Mouse (Mus musculus): ENCODE measurements around the gene Dna2. TPM values are rescaled to one million over a fixed set of nuclear protein-coding genes. Genes with fewer than 3 reads are reported as not detected.
A peak's percentile ranks its signal among the peaks of the same experiment; 100 is the strongest.

Dna2 gene
- polyA plus RNA-seq, 1 experiment from 2014 or later: 17.2 TPM

- WGBS: 30% methylated on average over 3 of the region's 3 CpGs
- Histone ChIP-seq H3K27me3 (replicated peaks) (no peaks in the 10 kb centered on the region), H3K4me1 (no peaks in the 10 kb centered on the region), H3K36me3 (peaks cover 92% of the 10 kb centered on the region), H3K9me3 (no peaks in the 10 kb centered on the region), H3K27ac (no peak overlapping the region), H3K4me2 (replicated peaks) (no peak overlapping the region), H3K9ac (no peak overlapping the region), H3K4me3 (no peak overlapping the region)
- no peak for ATAC-seq (ENCODE audit: low FRiP score, low read depth)
These were observed 40.5 kb downstream of the Dna2 start for GRCm38 (mm10) chr10:62987341-62987740.

GRCm38 (mm10) chr10:62990636-62991035 lies 43.8 kb downstream of the Dna2 start:
- ATAC-seq (ENCODE audit: low FRiP score, low read depth): no peak
- 94% methylated on average over 15 of the region's 15 CpGs for WGBS

GRCm38 (mm10) chr10:62993991-62994390 lies 47.2 kb downstream of the Dna2 start:
- no peak overlapping the region for H3K4me2 ChIP-seq (replicated peaks)
- H3K9me3 ChIP-seq: no peaks in the 10 kb centered on the region
- peaks cover 90% of the 10 kb centered on the region for H3K36me3 ChIP-seq
- no peak overlapping the region for H3K4me3 ChIP-seq
- H3K9ac ChIP-seq: no peak overlapping the region
- no peaks in the 10 kb centered on the region for H3K27me3 ChIP-seq (replicated peaks)
- 75% methylated on average over 7 of the region's 9 CpGs for WGBS
- H3K4me1 ChIP-seq: no peaks in the 10 kb centered on the region
- no peak for ATAC-seq (ENCODE audit: low FRiP score, low read depth)
- H3K27ac ChIP-seq: no peak overlapping the region

More at GRCm38 (mm10) chr10:62990636-62991035, 43.8 kb downstream of the Dna2 start:
- Histone ChIP-seq H3K27me3 (replicated peaks) (no peaks in the 10 kb centered on the region), H3K9me3 (no peaks in the 10 kb centered on the region), H3K9ac (no peak overlapping the region), H3K4me1 (no peaks in the 10 kb centered on the region), H3K27ac (no peak overlapping the region), H3K4me3 (no peak overlapping the region), H3K4me2 (replicated peaks) (no peak overlapping the region), H3K36me3 (peaks cover 92% of the 10 kb centered on the region)

GRCm38 (mm10) chr10:63000584-63000983 lies 53.8 kb downstream of the Dna2 start:
- Histone ChIP-seq H3K27ac (no peak overlapping the region), H3K36me3 (peaks cover 87% of the 10 kb centered on the region)
- 77% methylated on average over 9 of the region's 9 CpGs for WGBS

GRCm38 (mm10) chr10:63003252-63003651 lies 56.4 kb downstream of the Dna2 start:
- Histone ChIP-seq H3K4me3 (no peak overlapping the region), H3K9me3 (no peaks in the 10 kb centered on the region), H3K4me1 (no peaks in the 10 kb centered on the region), H3K36me3 (peaks cover 89% of the 10 kb centered on the region), H3K4me2 (replicated peaks) (no peak overlapping the region), H3K9ac (no peak overlapping the region), H3K27me3 (replicated peaks) (no peaks in the 10 kb centered on the region), H3K27ac (no peak overlapping the region)
- ATAC-seq (ENCODE audit: low FRiP score, low read depth): no peak
- 87% methylated on average over 9 of the region's 9 CpGs for WGBS

More at GRCm38 (mm10) chr10:63000584-63000983, 53.8 kb downstream of the Dna2 start:
- Histone ChIP-seq H3K9me3 (no peaks in the 10 kb centered on the region), H3K4me3 (no peak overlapping the region), H3K27me3 (replicated peaks) (no peaks in the 10 kb centered on the region), H3K9ac (no peak overlapping the region), H3K4me2 (replicated peaks) (no peak overlapping the region), H3K4me1 (no peaks in the 10 kb centered on the region)
- no peak for ATAC-seq (ENCODE audit: low FRiP score, low read depth)

- Histone ChIP-seq H3K4me1 (no peaks in the 10 kb centered on the region), H3K4me3 (no peak overlapping the region), H3K4me2 (replicated peaks) (no peak overlapping the region), H3K9ac (no peak overlapping the region), H3K36me3 (peaks cover 85% of the 10 kb centered on the region), H3K27ac (no peak overlapping the region), H3K9me3 (no peaks in the 10 kb centered on the region), H3K27me3 (replicated peaks) (no peaks in the 10 kb centered on the region)
- 92% methylated on average over 9 of the region's 9 CpGs for WGBS
- ATAC-seq (ENCODE audit: low FRiP score, low read depth): no peak
These were observed 57.7 kb downstream of the Dna2 start for GRCm38 (mm10) chr10:63004556-63004955.

GRCm38 (mm10) chr10:63008193-63008592 lies 61.4 kb downstream of the Dna2 start:
- H3K9ac ChIP-seq: no peak overlapping the region
- H3K4me2 ChIP-seq (replicated peaks): no peak overlapping the region
- no peak overlapping the region for H3K27ac ChIP-seq
- 82% methylated on average over 3 of the region's 3 CpGs for WGBS
- H3K36me3 ChIP-seq: peaks cover 81% of the 10 kb centered on the region
- H3K9me3 ChIP-seq: no peaks in the 10 kb centered on the region
- H3K4me3 ChIP-seq: no peak overlapping the region
- no peaks in the 10 kb centered on the region for H3K27me3 ChIP-seq (replicated peaks)
- no peak for ATAC-seq (ENCODE audit: low FRiP score, low read depth)
- no peaks in the 10 kb centered on the region for H3K4me1 ChIP-seq

GRCm38 (mm10) chr10:63010268-63010667 lies 63.4 kb downstream of the Dna2 start:
- H3K4me2 ChIP-seq (replicated peaks): no peak overlapping the region
- no peak overlapping the region for H3K27ac ChIP-seq
- 89% methylated on average over 4 of the region's 4 CpGs for WGBS
- H3K4me1 ChIP-seq: no peaks in the 10 kb centered on the region
- no peaks in the 10 kb centered on the region for H3K27me3 ChIP-seq (replicated peaks)
- H3K9ac ChIP-seq: no peak overlapping the region
- H3K36me3 ChIP-seq: peaks cover 85% of the 10 kb centered on the region
- no peaks in the 10 kb centered on the region for H3K9me3 ChIP-seq
- no peak for ATAC-seq (ENCODE audit: low FRiP score, low read depth)
- no peak overlapping the region for H3K4me3 ChIP-seq

GRCm38 (mm10) chr10:63011556-63011955 lies 64.7 kb downstream of the Dna2 start:
- WGBS: 92% methylated on average over 6 of the region's 6 CpGs
- Histone ChIP-seq H3K36me3 (peaks cover 87% of the 10 kb centered on the region), H3K4me2 (replicated peaks) (no peak overlapping the region), H3K9ac (no peak overlapping the region), H3K9me3 (no peaks in the 10 kb centered on the region), H3K4me3 (no peak overlapping the region), H3K27me3 (replicated peaks) (no peaks in the 10 kb centered on the region), H3K27ac (no peak overlapping the region), H3K4me1 (no peaks in the 10 kb centered on the region)
- ATAC-seq (ENCODE audit: low FRiP score, low read depth): no peak

GRCm38 (mm10) chr10:63013476-63013875 lies 66.7 kb downstream of the Dna2 start:
- no peak overlapping the region for H3K4me3 ChIP-seq
- H3K4me2 ChIP-seq (replicated peaks): no peak overlapping the region
- no peaks in the 10 kb centered on the region for H3K4me1 ChIP-seq
- H3K9me3 ChIP-seq: no peaks in the 10 kb centered on the region
- H3K36me3 ChIP-seq: peaks cover 84% of the 10 kb centered on the region
- no peak overlapping the region for H3K9ac ChIP-seq
- 86% methylated on average over 3 of the region's 3 CpGs for WGBS
- no peaks in the 10 kb centered on the region for H3K27me3 ChIP-seq (replicated peaks)
- no peak for ATAC-seq (ENCODE audit: low FRiP score, low read depth)
- H3K27ac ChIP-seq: no peak overlapping the region

- Histone ChIP-seq H3K4me2 (replicated peaks) (no peak overlapping the region), H3K9me3 (no peaks in the 10 kb centered on the region), H3K27me3 (replicated peaks) (no peaks in the 10 kb centered on the region), H3K4me3 (no peak overlapping the region), H3K9ac (no peak overlapping the region), H3K4me1 (no peaks in the 10 kb centered on the region), H3K36me3 (peaks cover 80% of the 10 kb centered on the region), H3K27ac (no peak overlapping the region)
- WGBS: 94% methylated on average over 9 of the region's 9 CpGs
- ATAC-seq (ENCODE audit: low FRiP score, low read depth): no peak
These were observed 67.3 kb downstream of the Dna2 start for GRCm38 (mm10) chr10:63014168-63014567.

GRCm38 (mm10) chr10:63019304-63019703 lies 72.5 kb downstream of the Dna2 start:
- peak overlapping the region; percentile 31 for H3K4me2 ChIP-seq (replicated peaks)
- H3K36me3 ChIP-seq: peaks cover 35% of the 10 kb centered on the region
- no peak overlapping the region for H3K4me3 ChIP-seq
- no peak overlapping the region for H3K27ac ChIP-seq
- H3K27me3 ChIP-seq (replicated peaks): no peaks in the 10 kb centered on the region
- 84% methylated on average over 6 of the region's 6 CpGs for WGBS
- no peak for ATAC-seq (ENCODE audit: low FRiP score, low read depth)
- no peaks in the 10 kb centered on the region for H3K9me3 ChIP-seq
- H3K9ac ChIP-seq: no peak overlapping the region
- peaks cover 20% of the 10 kb centered on the region for H3K4me1 ChIP-seq

- ATAC-seq (ENCODE audit: low FRiP score, low read depth): no peak
- WGBS: 65% methylated on average over 4 of the region's 4 CpGs
- H3K27me3 ChIP-seq (replicated peaks): no peaks in the 10 kb centered on the region
- H3K4me1 ChIP-seq: peaks cover 37% of the 10 kb centered on the region
- H3K9me3 ChIP-seq: no peaks in the 10 kb centered on the region
- H3K27ac ChIP-seq: no peak overlapping the region
- H3K4me2 ChIP-seq (replicated peaks): peak overlapping the region; percentile 76
- peak overlapping the region; percentile 99 for H3K9ac ChIP-seq
- peaks cover 12% of the 10 kb centered on the region; the same call in 1 of the 2 replicates for H3K36me3 ChIP-seq
- peak overlapping the region; percentile 95 for H3K4me3 ChIP-seq
These were observed 74.9 kb downstream of the Dna2 start for GRCm38 (mm10) chr10:63021702-63022101.
